ENCODE assay signal across 14 mouse cellular contexts in genomic region chrX:81729796-81730195, GRCm38 (mm10).
A peak's percentile ranks its signal among the peaks of the same experiment; 100 is the strongest.
DNase-seq lines count a peak whose midpoint lies in the region.
"Had no signal": no experiment of that assay in that cellular context is flagged by ENCODE, and none has a peak within 500 bp of the region (broad histone marks: within the 10 kb centered on the region; RNA-seq: fewer than 3 reads in every experiment).

No protein-coding gene starts in this region.

- DNase-seq in 3T3-L1 (ENCODE audit: low read depth, low spot score) (peak; percentile 81), adipocyte (ENCODE audit: low spot score) (peak; percentile 3)
- peak; percentile 1 for DNase-seq in Muller cell, postnatal 12 days (ENCODE audit: inconsistent ontology term)
- DNase-seq in thymus, postnatal 14 days, result no peak
- DNase-seq in ovary, postnatal 10 days (ENCODE audit: low spot score), result no peak
- DNase-seq: adrenal gland, adult 8-10 months; adrenal gland, postnatal 14 days; adrenal gland, postnatal 36 days; cerebellum, adult 11-12 months; cerebellum, adult 2 months; cerebellum, adult 9-10 months; cerebellum, postnatal 10 days; cerebellum, postnatal 25 days; forebrain, postnatal 0 days had no signal

Comparison
In these comparisons a context has a peak if more than half of its experiments do, and no peak if none do; other contexts are left out.
1. DNase-seq: peak in 3T3-L1 (single experiment), Muller cell, postnatal 12 days (single experiment) and adipocyte (single experiment); none in thymus, postnatal 14 days (single experiment) and ovary, postnatal 10 days (single experiment).